Mouse (Mus musculus) brain, embryonic 14.5 days (tissue): Measurements from ENCODE around the gene Gmeb1.

Experiments used
- CTCF ChIP-seq: fragments of 200-500 bp; IDR thresholded peaks from 2 replicates; pipeline ENCODE4 v1.5.1; 2012; ENCODE audit warnings: inconsistent platforms, mild to moderate bottlenecking, moderate library complexity, borderline replicate concordance; ENCODE audit not compliant: insufficient read depth, insufficient read length; ENCODE audit errors: extremely low read depth
- POLR2A ChIP-seq: fragments of 200-500 bp; IDR thresholded peaks from 2 replicates; pipeline ENCODE4 v1.6.1; 2012; ENCODE audit warnings: mild to moderate bottlenecking, inconsistent platforms, borderline replicate concordance; ENCODE audit not compliant: poor library complexity, insufficient read depth, insufficient read length, severe bottlenecking; ENCODE audit errors: extremely low read depth

GRCm38 (mm10) chr4:132274156-132274862, 12.9 kb upstream of the Gmeb1 start, which contains the start of gene Taf12:
- TF ChIP-seq POLR2A (peak; percentile 97), CTCF (no peak)
